Mouse (Mus musculus) left cerebral cortex, adult 8-10 months (tissue): ENCODE results near the gene Ttc41. TPM values are rescaled to one million over a fixed set of nuclear protein-coding genes. Genes with fewer than 3 reads are reported as not detected.
A peak's percentile ranks its signal among the peaks of the same experiment; 100 is the strongest.

ENCODE experiments used
- DNase-seq, 2 experiments: peaks; one replicate each; pipeline ENCODE4 v3.0.0; 2022; ENCODE audit warnings: low spot score in 2 of 2
- total RNA-seq, 4 experiments: library from RNA; stranded (reverse); gene quantifications; 2 replicates each; pipeline ENCODE4 v1.2.4; 2022

The Ttc41 gene
- total RNA-seq, 4 experiments from 2014 or later: 1.1 to 2.6 (median 1.8) TPM

DNA sequence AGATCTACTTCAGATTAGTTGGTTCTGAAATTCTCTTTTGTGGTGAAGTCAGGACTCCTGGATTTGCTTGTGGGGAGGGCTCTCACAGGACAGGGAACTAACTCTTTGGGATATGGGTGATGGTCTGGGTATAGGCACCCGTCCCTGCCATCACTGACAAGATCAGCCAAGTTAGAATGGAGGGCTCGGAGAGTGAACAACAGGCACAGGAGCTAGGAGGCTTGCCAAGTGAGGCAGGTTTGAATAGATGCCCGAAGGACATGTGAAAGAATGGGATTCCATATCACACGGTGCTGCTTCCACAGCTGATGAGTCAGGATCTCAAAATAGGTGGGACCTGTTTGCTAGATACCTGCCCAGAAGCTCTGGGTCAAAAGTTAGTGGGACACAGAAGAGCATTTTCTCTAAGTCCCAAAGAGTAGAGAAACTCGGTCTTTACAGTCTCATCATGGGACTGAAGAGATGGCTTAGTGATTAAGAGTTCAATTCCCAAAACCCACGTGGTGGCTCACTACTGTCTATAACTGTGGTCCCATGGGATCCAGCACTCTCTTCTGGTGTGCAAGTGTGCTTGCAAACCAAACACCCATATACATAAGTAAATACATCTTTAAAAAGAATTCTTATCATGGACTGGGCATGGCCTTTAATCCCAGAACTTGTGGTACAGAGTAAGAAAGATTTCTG is 50.3 kb downstream of the Ttc41 start:
- DNase-seq: no peak

DNA sequence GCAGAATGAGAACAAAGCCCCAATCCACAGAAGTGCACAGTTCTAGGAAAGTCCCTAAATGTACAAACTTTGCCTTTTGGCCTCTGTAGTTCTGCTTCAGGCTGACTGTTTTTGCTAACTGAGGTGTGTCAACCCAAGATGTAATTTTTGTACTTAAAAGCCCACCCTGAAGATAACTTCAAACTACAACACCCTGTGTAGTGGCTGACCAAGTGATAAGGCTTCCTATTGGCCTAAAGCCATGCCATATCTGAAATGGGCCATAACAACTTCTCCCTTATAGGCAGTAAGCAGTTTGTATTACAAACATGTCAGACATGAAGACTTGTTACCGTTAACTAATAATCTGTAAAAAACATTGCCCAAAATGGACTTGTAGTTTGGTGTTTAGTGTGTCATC is 52.1 kb downstream of the Ttc41 start:
- DNase-seq: no peak

DNA sequence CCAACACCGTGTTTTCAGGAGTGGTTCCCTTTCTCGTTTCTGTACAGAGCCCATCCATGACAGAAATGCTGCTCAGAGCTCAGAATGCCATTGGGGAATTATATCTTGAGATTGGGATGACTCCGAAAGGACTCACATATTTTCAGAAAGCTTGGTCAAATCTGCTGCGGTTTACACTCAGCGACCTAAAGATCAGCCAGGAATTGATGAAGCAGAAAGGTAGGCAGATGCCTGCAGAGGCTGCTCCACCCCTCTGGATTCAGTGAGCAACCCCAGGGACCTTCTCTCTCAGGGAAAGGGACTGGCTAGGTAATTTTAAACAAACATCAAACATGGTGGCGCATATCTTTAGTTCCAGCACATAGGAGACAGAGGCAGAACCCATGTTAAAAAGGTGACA is 52.6 kb downstream of the Ttc41 start:
- no peak for DNase-seq

DNA sequence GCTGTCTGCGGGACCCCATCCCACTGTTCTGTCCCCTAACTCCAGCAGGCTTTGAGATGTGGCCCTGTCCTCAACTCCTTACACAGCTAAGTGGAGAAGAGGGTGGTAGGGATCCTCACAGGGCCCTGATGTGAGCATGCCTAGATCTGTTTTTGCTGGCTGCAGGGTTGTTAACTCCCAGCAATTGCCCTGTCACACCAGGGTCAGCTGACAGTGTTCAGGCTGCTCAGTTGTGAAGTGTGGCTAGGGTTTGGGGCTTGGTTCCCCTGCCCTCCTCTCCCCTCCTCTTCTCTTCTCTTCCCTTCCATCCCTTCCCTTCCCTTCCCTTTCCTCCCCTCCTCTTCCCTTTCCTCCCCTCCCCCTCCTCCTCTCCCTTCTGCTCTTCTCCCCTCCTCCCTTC is 55.6 kb downstream of the Ttc41 start:
- DNase-seq: no peak

DNA sequence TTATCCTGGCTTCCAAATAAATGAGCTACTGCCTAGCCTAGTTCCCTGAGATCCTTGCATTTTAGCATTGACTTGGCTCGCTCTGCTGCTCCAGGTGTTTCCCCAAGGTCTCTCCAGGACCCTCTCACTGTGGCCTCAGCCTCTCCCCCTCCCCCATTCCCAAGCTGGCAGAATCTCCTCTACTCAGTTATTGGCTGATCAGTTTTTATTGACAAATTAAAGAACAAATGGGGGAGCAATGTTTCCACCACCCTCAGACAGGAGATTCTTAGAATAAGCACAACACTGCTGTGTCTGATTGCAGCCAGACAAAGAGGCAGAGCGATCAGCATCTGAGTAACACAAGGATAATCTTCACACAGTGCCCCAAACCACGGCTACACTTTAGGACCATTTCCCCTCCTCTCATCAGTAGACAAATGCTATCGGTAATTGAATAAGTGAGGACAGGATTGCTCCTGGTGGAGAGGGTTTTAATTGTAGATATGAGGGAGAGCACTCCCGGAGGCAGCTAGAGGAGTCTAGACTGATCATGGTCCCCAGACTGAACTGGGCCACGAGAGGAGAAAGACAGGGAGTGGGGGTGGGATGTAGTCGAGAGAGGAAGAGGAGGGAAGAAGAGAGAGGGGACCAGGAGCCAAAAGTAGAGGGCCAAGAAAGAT is 56.2 kb downstream of the Ttc41 start:
- no peak for DNase-seq

DNA sequence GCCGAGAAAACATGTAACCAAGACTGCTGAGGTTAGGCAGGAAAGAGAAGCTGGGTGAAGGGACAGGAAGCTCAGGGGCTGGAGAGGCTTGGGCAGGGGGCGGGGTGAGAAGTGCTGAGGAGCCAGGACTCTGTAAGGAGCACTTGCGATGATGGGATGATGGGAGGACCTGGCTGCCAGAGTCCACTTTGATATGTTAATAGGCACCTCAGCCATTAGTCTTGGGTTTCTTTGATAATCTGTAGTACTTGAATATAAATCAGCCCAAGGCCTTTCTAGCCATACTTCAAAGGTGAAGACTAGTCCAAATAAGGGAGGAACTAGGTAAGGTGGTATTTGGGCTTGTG is 56.7 kb downstream of the Ttc41 start:
- DNase-seq: no peak

DNA sequence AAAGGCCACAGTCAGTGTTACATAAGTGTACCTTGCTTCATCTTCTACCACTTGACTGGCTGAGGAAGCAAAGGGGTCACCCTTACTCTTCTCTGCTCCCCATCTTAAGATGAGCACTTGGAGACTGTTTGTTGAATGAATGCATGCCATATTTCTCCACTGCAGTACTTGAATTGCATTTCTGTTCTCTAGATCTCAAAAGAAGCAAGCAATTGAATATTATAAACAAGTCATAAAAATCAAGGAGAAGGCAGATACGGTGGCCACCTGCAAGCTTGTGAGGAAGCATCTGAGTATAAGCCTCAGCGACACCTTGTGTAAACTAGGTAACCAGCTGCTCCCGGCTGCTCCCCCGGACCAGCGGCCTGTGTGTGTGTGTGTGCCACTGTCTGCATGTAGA is 58.1 kb downstream of the Ttc41 start, which contains the start of gene Gm49358:
Gene Gm49358, plus strand, starts transcription at position 301 of the 400 bp plus-strand sequence.
- DNase-seq: no peak

DNA sequence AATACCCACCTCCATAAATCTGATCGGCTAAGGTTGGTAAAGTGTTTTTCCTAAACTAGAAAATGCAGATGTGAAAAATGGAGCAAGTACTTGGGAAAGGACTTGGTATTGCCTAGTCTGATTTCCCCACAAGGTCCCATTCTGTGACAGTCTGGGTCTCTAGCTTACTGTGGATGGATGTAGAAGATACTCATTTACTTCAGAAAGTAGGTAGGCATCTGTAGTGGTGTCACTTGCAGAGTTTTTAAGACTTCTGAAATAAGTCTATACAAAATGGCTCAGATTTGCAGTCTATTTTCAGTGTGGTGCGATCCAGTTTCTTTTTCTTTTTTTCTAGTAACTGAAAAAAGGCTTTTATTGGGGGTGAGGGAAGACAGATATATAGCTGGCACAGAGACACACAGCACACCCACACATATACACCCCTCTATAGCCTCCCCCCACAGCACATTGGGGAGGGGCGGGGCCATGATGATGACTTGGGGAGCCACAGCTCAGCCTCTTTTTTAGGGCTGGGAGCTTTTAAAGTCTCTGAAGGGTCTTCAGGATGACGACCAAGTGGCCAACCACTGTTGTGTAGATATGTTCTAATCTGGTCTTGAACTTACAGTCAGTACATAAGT is 59.8 kb downstream of the Ttc41 start:
- no peak for DNase-seq

DNA sequence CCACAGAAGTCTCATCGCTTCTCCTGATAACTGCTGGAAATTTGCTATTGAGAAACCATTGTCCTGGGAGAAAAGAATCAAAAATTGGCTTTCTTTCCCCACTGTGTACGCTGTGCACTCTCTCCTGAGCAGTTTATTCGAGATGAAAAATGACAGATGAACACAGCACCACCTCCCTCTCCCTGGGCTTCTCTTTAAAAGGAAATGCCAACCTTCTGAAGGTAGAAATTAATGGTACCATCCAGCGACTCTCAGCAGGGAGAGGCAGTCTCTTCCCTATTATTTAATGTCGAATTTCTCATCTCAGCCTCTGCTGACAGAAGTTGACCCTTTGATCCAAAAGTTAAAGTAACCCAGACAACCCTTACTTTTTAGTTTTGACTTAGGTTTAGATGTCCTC is 63.6 kb downstream of the Ttc41 start:
- DNase-seq: no peak

DNA sequence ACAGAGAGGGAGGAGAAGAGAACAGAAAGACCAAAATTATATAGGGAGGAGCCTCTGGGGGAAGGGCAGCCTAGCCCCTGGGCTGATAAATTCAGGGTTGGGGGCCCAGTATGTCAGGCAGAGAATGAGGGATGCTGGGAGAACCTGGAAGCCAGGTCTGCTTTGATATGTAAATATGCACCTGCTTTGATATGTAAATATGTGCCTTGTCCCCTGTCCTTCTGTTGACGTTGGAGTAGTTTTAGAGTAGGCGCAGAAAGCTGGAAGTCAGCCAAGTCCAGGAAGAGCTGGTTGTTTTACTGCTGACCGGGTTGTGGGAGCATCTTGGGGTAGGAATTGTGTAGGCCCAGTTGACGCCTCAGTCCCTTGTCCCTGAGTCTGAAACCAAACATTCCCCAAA is 64.2 kb downstream of the Ttc41 start:
- no peak for DNase-seq

DNA sequence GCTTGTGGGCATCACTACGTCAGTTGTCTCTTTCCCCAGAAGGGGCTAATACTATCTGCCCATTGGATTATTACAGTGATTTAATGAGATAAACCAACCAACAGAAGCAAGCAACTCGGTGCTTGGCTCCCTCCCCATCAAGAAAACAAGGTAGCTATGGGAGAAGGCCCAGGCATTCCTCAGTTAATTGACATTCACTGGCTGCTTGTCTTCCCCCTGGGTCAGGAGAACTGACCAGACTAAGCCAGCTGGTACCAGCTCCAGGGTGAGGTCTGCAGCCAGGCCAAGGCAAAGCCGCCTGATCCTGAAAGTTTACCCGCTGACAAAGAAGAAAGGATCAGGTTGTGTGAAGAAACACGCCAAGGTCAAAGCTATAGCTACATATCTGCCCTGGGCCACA is 66.1 kb downstream of the Ttc41 start:
- DNase-seq: no peak

DNA sequence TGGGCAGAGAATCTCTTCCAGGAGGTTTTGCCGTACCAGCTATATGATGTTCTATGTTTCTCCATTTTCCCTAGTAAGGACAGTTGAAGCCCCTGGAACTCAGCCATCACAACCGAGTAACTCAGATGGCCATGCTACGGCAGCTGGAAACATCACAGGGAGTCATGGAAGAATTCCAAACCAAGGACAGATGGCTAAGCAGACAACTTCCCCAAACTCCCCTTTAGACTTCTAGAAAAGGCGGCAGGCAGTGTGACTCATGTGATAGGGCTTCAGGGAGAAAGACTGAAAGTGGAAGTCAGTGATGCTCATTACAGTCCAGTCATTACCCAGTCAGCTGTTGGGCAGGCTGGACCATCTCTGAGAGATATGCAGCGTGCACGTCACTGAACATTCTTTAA is 66.6 kb downstream of the Ttc41 start:
- DNase-seq: no peak

DNA sequence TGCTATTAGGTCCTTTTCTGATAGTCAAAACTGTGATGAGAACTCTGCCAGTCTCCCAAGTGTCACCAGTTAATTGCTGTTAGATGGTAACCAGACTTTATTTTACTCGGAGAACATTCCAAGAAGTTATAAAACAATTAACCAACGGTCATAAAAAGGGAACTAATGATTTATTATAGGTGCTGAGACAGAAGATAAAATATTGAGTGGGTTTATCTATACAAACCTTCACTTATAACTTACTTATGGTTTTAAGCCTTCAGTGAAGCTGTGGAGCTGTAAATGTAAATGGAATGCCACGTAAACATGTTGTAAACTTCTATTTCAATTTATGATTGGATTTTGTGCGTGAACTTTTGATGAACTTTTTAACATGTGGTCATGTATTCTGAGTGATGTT is 67.7 kb downstream of the Ttc41 start:
- DNase-seq: no peak

DNA sequence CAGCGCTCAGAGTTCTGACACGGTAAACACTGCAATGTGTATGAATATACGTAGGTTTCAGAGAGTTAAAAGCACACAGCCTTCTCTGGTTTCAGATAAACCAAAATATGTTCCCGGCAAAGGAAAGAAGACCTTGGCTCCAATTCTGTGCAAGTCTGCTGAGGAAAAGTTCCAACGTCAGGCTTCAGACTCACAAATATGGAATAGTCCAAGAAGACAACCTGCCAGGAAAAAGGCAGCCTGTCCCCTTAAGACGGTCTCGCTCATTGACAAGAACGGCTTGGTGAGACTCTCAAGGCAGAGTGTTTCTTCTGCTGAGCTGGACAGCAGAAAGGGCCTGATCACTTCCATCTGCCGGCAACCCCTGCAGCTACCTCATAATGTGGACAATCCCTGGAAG is 70.7 kb downstream of the Ttc41 start:
- DNase-seq: no peak

DNA sequence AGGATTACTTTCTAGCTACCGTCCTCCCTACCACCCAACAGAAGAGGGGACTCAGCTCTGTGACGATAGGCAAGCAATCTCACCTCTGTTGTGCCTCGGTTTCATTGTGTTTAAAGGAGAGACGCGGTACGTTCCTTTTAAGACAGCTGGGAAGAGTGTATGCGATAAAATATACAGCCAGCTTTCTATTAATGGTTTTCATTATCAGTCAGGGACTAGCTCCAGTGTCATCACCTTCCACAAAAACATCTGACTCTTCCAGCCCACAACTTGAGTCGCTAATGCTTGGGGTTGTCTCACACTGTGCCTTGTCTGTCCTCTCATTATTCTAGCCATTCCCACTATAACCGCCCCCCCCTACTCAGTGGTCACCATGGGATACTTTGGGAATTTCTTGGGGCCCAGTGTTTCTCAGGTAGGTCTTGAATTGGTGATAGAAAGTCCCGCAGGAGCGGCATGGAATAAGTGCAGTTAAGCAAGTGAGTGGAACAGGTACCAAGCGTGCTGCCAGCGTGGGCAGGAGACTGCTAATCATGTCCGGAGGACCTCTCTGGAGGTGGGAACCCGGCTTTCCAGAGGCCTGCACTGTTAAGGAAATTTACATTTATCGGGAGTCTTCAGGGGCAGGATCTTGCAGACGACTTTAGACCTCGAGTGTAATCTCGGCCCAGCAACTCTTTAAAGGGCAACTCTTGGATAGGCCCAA is 72.2 kb downstream of the Ttc41 start:
- DNase-seq: no peak

DNA sequence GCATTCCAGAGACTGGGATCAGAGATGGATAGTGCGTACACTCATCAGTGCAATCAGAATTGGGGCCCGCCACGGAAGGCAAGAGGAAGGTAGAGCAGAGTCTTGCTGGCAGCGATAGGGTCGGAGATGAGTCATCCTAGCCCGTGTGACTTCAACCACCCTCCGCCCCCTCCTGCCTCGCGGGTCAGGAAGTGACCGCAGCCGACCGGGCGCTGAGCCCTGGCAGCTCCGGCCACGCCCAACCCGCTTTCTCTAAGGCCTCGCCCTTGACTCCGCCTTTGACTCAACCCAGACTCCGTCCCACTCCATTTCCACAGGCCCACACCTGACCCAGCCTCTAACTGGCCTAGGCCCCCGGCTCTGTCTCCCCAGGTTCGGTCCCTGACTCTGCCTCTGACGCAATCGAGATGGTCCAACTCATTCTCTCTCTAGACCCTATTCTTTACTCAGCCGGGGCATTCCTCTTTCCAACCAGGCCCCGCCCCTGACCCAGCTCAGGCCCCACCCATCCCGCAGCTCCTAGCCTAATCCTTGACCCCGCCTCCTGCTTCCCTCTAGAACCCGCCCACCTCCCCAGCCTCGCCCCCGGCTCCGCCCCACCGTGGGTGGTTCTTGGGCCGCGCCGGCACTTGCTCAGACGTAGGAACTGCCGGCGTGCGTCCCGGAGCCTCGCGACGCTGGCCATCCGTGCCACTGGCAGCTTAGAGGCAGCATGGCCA is 72.9 kb downstream of the Ttc41 start, which contains the start of gene Nt5dc3:
Gene Nt5dc3, plus strand, starts transcription at position 608 of the 719 bp plus-strand sequence.
- peak; percentile 77 to 94 for DNase-seq

DNA sequence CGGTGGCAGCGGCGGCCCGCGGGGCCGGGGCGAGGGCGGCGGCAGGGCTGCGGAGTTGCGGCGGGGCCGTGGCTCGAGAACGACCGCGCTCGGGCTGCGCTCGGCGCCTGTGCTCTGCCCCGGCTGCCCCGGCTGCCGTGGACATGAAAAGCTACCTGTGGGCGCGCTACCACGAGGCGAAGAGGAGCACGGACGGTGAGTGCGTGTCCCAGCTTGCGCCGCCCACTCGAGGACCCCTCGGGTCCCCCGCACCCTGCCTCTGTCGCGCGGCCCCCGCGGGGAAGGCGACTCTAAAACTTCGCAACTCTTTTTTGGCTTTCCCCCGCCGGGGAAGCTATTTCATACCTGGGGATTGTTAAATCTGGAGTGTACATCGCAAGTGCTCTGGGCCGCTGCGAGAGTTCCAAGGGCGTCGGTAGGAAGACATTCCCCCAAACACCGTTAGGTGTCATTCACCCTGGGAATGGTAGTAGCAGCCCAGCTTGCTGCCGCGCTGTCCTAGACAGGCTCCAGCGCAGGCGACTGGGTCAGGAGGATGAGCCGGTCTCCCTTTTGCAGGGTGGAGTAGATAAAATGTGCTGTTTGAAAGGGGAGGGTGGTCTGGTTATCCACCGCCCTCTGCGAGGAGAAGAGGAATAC is 73.6 kb downstream of the Ttc41 start:
- DNase-seq: no peak

DNA sequence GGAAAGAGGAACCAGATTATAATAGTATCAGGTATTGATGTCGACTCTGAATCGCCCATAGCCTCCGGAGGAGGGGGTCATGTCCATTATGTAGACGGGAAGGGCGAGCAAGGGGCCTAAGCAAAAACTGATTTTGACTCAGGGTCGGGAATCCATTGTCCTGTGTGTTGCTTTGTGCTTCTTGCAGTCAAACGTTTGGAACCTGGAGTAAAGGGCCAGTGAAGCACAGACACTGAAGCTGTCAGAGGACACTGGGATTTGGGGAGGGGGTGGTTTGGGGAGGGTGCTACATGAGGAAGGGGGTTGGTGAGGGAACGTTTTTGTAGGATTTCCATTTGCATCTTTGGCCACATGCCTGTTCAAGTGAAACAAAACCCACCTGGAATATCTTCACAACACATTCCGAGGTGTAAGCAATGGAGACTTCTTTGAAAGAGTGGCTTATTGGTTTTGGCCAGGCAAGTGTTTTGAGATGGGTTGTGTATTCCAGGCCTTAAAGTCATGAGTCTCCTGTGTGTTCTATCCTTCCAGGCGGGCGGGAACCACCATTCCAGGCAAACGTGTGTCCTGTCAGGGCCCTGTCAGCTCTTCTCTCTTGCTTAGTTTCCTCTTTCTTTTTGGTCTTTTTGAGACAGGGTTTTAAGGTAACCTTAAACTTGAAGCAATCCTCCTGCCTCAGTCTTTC is 74.3 kb downstream of the Ttc41 start:
- DNase-seq: no peak

DNA sequence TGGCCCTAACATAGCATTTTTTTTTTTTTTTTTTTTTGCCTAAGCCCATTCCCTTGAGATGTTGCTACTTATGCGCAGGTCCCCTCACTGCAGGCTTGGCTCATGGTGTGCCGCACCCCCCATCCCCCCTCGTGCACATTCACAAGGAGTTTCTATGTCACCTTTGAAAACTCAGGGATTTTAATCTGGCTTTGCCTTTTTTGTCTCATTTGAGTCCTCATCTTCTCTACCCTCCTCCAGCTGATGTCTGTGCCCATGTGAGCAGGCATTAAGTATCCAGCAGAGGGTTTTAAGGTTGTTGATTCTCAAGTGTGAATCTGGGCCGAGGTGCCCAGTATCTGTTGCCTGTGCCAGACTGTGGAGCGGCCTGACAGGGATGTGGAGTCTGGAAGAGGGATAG is 76.0 kb downstream of the Ttc41 start:
- DNase-seq: no peak

DNA sequence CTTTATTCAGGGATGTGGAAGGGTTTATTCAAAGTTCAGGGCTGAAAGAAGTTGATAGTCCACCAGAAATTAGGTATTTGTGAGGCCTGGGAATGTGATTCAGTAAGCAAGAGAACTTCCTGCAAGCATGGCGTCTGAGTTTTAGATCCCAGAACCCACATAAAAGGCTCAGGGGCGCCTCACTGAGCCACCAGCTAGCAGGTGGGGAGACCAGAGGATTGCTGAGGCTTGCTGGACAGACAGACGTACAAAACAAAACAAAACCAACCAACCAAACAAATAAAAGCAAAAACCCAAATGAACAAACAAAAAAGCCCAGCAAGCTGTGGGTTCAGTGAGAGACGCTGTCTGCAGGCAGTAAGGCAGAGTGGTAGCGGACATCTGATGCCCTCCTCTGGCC is 77.0 kb downstream of the Ttc41 start:
- no peak for DNase-seq

DNA sequence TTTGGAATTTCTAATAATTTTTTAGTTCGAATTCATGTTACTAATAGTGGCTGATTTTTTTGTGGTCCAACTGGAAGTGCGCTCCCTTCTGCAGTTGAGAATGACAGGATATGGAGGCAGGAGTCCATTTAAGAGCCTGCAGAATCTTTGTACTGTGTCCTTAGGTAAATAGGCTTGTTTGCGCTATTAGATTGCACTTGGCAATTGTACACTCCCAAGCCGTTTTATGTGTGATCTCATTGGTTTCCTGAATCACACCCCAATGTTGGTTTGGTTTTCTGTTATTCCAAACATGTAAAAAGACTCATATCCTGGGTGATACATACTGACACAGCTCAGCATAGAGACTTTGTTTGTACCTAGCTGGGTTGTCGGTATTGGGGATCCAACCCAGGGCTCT is 78.0 kb downstream of the Ttc41 start:
- no peak for DNase-seq
